Mouse (Mus musculus): Measurements from ENCODE around the gene Vpreb3. TPM values are rescaled to one million over a fixed set of nuclear protein-coding genes. Genes with fewer than 3 reads are reported as not detected.
"Not testable (repeated sequence)": the region's sequence is repeated elsewhere in the genome, so short reads cannot be mapped to it uniquely, and the experiment has no call there.

Vpreb3 gene
- total RNA-seq, 2 experiments from 2014 or later = 1.1 TPM; not detected in 1

DNA sequence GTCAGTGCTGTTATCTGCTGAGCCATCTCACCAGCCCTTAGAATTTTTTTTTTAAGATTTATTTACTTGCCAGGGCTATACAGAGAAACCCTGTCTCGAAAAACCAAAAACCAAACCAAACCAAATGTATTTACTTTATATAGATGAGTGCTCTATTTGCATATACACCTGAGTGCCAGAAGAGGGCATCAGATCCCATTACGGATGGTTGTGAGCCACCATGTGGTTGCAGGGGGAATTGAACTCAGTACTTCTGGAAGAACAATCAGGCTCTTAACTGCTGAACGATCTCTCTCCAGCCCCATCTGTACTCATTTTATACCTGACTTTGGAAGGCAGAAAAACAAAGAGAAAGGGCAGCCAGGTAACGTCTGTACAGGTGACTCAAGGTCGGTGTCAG lies 32.4 kb downstream of the Vpreb3 start:
- no peak for DNase-seq

DNA sequence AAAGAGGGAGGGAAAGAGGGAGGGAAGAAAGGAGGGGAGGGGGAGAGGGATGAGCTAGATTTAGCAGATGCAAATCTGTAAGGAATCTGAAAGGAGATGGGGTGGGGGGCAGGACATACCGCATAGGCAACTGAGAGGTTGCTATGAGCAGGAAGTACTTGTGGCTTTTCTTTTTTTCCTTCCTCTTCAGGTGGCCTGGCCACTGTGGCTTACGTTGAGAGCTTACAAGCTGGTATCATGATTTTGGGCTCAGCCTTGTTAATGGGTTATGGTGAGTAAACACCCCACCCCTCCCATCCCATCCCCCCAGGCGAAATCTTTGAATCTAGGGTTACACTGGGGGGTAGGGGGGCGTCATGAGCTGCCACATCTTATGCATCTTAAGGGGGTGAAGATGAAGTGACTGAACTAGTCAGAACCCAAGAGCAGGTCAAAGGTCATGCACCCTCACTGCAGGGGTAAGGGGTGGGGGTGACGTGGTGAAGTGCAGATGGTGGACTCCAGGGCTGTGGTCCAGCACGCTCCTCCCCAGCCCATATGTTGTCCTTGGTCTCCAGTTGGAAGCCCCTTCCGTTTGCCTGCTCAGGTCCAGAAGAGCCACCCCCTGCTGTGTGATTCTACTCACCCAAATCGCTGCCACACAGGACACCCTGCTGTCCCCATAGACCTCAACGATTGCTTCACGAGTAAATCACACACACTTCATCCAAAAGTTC lies 35.4 kb downstream of the Vpreb3 start:
- DNase-seq = no peak

DNA sequence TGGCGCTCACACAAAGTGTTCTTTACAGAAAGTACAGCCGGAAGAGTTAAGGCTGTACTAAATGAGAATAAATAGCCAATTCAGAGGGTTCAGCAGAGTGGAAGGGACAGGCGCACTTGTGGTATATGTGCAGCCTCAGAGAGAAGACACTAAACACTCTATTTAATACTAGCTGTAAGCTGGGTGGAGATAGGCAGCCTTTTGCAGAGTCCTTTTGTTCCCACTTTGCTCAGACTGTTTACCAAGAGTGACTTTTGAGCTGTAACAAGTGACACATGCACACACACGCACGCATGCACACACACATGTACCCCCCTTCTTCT lies 35.9 kb downstream of the Vpreb3 start:
- no peak for DNase-seq

DNA sequence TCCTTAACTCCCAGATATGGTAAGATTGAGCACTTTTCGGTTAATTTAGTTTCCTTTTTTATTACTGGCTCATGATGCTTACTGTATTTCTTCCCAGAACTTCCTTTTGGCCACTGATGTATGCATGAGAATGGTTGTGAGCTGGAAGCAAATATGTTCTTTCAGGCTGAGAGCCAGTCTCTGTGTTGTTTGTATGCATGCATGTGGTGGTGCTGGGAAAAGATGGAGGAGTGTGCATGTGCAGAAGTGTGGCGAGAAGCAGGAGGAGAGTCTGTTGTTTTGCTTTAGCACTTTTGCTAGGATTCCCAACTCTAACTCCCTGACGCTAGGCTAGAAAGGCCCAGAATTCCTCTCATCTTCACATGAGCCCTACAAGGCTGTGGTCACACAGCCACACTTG lies 36.6 kb downstream of the Vpreb3 start:
- no peak for DNase-seq

DNA sequence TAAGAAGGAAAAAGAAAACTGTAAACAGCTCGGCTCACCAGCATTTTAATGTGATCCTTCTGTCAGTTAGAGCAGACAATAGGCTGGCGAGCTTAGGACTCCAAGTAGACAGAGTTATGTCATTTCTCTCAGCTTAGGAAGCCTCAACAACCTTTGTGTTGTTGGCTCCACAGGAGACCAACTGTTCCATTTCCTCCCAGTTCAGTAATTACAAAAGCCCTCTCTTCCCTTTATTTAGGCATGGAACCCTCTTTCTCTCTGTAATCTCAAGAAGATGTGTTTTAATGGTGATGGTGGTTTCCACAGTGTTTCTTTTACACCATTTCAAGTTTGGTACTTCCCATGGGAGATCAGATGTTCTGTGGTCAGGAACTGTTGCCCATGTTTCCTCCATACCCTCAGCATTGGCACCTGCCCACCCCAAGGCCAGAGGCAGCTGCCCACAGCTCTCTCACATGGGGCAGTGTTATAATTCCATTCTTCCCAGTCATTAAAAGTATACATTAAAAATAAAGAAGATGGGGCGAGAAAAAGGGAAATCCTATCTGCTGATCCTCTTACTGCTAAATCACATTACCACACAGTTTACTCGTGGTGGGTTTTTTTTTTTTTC lies 47.7 kb downstream of the Vpreb3 start:
- no peak for DNase-seq

DNA sequence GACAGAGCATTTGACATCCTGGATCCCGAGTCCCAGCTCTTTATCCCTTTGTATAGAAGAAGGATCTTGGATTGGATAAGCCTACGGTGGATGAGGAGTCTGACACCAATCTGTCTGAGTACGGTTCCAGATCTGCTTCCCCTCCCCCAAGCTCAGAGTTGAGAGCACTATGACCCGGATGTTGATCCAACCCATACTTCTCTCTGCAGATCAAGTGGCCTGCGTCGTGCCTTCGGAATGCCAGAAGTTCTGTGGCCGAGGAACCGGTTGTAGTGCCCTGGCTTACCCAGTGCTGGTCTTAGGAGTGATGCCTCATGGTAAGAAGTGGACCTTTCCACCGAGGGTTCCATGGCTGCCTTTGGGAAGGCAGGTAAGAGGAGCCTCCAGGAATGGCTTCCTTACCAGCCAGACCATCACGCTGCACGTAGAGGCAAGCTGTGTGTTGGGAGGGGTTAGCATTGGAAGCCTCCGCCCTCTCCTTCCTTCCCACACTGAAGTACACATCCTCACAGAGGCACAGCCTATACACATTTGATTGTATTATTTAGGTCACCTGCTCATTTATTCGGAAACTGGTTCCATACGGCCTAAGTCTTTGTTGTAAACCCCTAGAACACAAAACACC lies 50.9 kb downstream of the Vpreb3 start:
- DNase-seq = no peak

DNA sequence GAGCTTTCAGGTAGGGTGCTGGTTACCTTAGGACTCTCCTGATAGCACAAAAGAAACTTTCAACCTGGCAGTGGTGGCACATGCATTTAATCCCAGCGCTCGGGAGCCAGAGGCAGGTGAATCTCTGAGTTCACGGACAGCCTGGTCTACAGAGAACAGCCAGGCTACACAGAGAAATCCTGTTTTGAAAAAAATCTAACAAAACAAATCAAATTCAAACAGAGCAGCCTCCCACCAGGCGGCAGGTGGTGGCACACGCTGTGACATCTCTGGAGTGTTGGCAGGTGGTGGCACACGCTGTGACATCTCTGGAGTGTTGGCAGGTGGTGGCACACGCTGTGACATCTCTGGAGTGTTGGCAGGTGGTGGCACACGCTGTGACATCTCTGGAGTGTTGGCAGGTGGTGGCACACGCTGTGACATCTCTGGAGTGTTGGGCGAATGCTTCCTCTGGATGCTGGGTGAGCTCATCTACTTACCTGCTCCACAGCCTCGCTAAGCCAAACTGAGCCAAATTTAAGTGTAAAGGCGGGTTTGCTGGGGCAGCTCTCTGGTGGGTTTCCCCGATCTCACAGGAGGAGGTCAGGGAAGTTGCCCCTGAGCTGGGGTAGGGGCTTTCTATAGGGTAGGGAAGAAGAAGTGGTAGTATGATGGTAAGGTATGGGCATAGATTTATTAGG lies 51.8 kb downstream of the Vpreb3 start:
- DNase-seq = not testable (repeated sequence)

DNA sequence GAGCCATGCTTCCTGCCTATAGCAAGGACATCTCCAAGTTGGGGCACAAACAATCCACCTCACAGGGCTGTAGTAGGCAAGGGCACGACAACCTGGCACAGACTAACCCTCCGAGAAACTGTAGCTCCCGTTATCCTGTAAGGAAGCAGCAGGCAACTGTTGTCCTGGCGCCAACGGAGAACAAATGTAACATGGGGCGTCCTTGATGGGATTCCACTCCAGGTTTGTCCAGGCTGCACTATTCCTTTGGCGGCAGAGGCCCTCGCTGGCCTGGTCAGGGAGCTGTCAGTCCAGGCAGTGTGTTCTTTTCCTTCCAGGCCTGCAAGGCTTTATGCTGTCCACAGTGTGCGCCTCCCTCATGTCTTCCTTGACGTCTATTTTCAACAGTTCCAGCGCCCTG lies 52.6 kb downstream of the Vpreb3 start:
- no peak for DNase-seq

DNA sequence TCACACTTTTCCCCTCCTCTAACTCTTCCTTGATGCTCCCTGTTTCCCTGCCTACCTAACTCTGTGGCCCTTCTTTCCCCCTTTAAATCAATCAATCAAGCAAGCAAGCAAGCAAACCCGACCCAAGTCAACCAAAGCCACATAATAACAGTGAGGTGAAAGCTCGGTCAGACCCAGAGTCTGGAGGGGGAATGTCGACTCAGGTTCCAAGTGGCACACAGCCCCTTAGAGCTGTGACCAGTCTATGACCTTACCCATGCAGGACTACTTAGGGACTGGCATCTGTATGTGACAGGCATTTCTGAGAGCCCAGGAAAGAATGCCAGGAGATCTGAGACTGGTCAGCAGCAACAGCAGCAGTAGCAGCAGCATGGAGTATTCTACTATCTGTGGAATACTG lies 53.5 kb downstream of the Vpreb3 start:
- no peak for DNase-seq

Other genes starting within 250 kb of the Vpreb3 start
- gene Cabin1, start 178.7 kb upstream of the Vpreb3 start, total RNA-seq (2021) = 10 to 100 TPM; 11.7 to 18.7 TPM
- gene Ddt, start 169.6 kb upstream of the Vpreb3 start, total RNA-seq (2021) = 10 to 100 TPM; 26.9 to 35.6 TPM
- not detected for gene Gm20441, start 162.1 kb upstream of the Vpreb3 start, total RNA-seq (2021)
- gene Gstt3, start 161.6 kb upstream of the Vpreb3 start, total RNA-seq (2021) = 1 to 10 TPM; 6.0 to 6.3 TPM
- gene Gstt1, start 144.5 kb upstream of the Vpreb3 start, total RNA-seq (2021) = 10 to 100 TPM; 12.0 to 12.5 TPM
- gene Gstt4, start 120.5 kb upstream of the Vpreb3 start, total RNA-seq (2021) = not detected
- 1 to 10 TPM; 7.1 to 8.4 TPM for gene Gstt2, start 105.6 kb upstream of the Vpreb3 start, total RNA-seq (2021)
- 100 to 1,000 TPM; 146 to 148 TPM for gene Mif, start 82.8 kb upstream of the Vpreb3 start, total RNA-seq (2021)
- gene Derl3, start 49.6 kb upstream of the Vpreb3 start, total RNA-seq (2021) = under 1 TPM in 1 of 2 experiments, not detected in 1; 0.27 TPM
- 10 to 100 TPM; 30.5 to 39.1 TPM for gene Smarcb1, start 21.4 kb upstream of the Vpreb3 start, total RNA-seq (2021)
- 100 to 1,000 TPM; 592 to 715 TPM for gene Chchd10, start 9.9 kb upstream of the Vpreb3 start, total RNA-seq (2021)
- gene Mmp11, start 6.6 kb upstream of the Vpreb3 start, total RNA-seq (2021) = 1 to 10 TPM; 5.1 to 7.4 TPM
- under 1 TPM in 1 of 2 experiments, not detected in 1; 0.27 TPM for gene Gm867, start 2.4 kb upstream of the Vpreb3 start, total RNA-seq (2021)
- gene Gm5134, start 11.5 kb downstream of the Vpreb3 start, total RNA-seq (2021) = not detected
- 10 to 100 TPM in 1 of 2 experiments, 1 to 10 TPM in 1; 9.5 to 10.3 TPM for gene Zfp280b, start 89.6 kb downstream of the Vpreb3 start, total RNA-seq (2021)
- not detected for gene Slc5a4b, start 167.9 kb downstream of the Vpreb3 start, total RNA-seq (2021)
- gene Slc5a4a, start 204.4 kb downstream of the Vpreb3 start, total RNA-seq (2021) = not detected

All from gastrocnemius, postnatal 10 days (tissue).